Mouse (Mus musculus) ovary, postnatal 36 days (tissue): ENCODE data around the gene Ckap5.

ENCODE experiments used
- DNase-seq: peaks from one replicate; pipeline ENCODE4 v3.0.0; 2022; ENCODE audit warnings: low spot score, mixed read lengths

Ckap5 gene

DNA sequence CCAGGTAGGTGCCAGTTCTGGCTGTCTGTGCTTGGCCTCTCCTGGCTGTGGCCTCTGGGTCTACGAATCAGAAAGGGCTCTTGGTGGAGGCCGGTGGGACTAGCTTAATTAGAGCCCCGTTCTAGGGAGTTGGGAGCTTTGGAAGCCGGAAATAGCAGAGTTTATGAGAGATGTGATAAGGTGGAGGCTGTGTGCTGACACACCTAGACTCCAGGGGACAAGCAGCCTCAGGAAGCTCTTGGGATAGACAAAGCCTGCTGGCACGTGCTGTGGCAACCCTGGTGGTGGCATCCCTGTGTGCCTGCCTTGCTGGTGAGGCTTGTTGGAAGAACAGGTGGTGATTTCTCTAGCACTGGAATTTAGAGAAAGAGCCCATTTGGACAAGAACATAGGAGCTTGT is 128.8 kb downstream of the Ckap5 start:
- no peak for DNase-seq

DNA sequence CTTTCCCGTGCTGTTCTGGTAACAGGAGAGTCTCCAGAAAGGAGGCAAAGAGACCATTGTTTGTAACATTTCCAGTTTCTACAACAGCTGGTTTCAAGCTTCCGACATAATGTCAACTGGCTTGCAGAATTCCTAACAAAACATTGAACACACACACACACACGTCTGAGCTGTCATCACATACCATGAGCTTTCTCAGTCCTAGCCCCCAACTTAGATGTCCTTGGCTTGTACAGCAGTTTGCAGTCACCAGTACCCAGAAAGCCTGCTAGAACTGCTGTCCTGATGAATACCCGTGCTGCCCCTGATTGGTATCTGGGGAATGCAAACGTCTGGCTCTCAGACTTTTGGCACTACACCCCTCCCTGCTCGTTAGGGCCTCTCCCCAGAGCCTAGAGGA is 129.3 kb downstream of the Ckap5 start:
- DNase-seq = no peak

DNA sequence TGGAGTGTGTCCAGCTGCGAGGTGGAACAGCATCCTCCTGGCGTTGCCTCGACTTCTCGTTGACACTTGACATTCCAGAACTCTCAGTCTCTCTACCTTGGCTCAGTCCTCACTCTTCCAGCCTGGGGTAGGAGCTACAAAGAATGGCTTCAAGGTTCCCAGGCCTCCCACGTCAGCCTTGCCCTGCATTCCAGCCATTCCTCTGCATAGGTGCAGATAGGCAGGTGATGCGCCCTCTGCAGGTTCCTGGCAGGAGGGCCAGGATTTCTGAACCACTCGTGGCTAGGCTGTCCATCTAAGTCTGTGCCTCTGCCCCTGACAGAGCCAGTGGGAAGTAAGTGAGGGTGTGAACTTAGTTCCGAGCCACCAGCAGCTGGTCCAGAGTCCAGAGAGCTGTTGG is 130.2 kb downstream of the Ckap5 start:
- DNase-seq = no peak

DNA sequence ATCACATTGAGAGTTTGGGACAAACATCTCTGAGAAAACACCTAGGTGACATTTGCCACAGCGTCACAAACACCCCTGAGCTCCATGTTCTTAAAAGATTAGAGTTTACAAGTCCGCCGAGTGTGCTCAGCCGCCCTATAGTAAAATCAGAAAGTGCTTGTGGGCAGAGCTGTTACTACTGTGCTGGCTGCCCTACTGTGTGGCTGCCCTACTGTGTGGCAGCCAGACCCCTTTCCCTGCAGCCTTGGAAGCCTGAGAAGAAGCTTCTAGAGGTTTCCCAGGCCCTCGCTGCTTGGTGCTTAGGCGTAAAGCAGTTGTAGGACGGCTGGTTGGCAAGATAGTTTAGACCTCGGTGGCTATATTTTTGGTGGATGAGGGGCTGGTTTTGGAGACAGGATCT is 133.1 kb downstream of the Ckap5 start:
- DNase-seq = no peak

DNA sequence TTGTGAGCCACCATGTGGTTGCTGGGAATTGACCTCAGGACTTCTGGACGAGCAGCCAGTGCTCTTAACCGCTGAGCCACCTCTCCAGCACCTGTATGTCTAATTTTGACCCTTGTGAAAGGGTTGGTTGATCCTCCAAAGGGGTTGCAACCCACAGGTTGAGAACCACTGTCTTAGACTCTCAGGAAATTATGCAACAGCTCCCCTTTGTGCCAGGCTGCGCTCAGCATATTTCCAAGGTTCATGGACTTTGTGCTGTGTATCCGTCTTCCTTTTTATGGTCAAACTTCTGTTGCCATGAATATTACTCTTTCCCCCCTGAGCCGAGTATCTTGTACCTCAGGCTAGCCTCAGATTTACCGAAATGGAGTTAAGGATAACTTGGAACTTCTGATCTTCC is 134.4 kb downstream of the Ckap5 start:
- DNase-seq = no peak

DNA sequence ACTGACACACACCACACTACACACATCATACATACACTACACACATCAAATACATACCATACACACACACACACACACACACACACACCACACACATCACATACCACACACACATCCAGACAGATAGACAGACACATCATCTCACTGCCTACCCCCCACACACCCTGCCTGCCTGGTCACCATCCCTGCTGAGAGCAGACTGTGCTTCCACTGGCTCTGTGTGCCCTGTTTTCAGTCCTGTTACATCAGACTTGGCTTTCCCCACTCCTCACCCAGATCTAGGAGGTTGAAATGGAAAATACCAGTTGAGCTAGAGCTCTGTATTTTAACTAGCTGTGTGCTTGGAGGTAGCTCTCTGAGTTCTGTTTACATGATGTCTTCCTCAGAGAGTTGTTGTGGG is 138.2 kb downstream of the Ckap5 start:
- DNase-seq = no peak

DNA sequence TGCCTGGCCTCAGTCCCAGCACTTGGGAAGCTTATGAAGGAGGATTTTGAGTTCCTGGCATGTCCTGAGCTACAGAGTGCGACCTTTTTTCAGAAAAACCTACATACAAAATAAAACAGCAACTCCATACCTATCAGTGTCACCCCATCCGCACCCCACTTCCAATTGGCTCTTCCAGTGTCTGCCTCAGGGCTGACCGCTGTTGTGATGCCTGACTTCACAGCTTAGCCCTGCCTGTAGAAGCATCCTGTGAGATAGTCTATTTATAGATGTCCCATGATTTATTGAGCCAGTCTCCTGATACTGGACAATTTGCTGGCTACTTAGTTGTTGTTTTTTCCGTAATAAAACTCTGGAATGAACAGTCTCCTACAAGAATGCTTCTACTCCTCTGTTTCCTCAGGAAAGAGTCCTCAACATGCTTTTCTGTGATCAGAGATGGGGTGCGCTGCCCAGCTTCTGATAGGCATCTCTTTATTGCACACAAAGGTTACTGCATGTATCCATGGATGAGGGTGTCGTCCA is 139.9 kb downstream of the Ckap5 start:
- no peak for DNase-seq

DNA sequence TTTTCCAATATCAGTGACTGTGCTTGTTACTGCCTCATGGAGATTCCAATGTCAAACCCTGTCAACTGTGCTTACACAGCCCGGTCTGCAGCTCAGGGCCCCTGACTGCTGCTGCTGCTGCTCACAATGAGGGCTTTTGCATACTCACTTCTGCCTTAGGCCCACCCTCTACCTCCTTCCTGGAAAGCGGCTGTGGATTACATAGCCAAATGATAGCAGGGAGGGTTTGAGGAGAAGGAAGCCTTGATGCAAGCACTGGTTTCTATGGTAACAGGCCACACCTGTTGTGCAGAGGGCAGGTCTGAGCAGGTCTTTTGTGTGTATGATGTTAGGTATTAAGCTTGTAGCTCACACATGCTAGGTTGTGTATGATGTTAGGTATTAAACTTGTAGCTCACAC is 141.2 kb downstream of the Ckap5 start:
- DNase-seq = no peak

DNA sequence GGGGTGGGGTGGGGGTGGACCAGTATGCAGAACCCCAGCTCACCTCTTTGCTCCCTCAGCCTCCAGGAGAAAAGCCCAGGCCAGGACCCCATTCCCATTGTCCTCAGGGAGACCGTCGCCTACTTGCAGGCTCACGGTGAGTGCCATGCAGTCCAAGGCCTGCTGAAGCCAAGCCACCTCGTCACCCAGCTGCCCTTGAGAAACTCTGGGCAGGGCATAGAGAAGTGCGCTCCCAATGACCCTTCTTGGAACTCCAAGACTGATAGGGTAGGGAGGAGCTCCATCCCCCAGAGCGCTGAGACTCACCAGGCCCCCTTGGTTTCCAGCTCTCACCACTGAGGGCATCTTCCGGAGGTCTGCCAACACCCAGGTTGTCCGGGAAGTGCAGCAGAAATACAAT is 142.8 kb downstream of the Ckap5 start:
- DNase-seq = no peak

DNA sequence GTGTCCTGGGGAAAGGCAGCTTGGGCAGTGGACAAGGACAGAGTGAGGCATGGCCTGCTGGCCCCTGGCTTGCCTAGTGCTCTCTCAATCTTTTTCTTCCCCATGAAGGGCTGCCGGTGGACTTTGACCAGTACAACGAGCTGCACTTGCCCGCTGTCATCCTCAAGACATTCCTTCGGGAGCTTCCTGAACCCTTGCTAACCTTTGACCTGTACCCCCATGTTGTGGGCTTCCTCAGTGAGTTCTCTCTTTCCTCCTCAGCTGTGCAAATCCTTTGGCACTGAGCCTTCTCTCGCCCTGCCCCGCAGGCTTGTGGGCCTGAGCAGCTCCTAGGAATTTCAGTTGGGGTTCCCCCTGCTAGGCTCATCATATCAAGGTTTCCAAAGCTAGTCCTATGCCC is 143.5 kb downstream of the Ckap5 start:
- DNase-seq = no peak
